Mouse (Mus musculus) left cerebral cortex, postnatal 14 days (tissue): ENCODE data around the gene Slc47a2. TPM values are rescaled to one million over a fixed set of nuclear protein-coding genes. Genes with fewer than 3 reads are reported as not detected.

Source experiments
- DNase-seq, 2 experiments: peaks; one replicate each; pipeline ENCODE4 v3.0.0; 2021 to 2022; ENCODE audit warnings: low spot score in 2 of 2, mixed read lengths in 1 of 2
- intact Hi-C: fragments of 180-260 bp; cut with DNase I; formaldehyde crosslinking; loops from one replicate; pipeline ENCODE4 v1.15.1; 2025
- total RNA-seq, 2 experiments: library from RNA; stranded (reverse); gene quantifications; 2 replicates each; pipeline ENCODE4 v1.2.3; 2021

Slc47a2 gene
- total RNA-seq, 2 experiments from 2014 or later: 0.27 to 0.64 TPM

GRCm38 (mm10) chr11:61252807-61253206 lies 89.9 kb downstream of the Slc47a2 start:
- intact Hi-C loops: no loop called here
- DNase-seq: no peak

GRCm38 (mm10) chr11:61251741-61252140 lies 90.9 kb downstream of the Slc47a2 start:
- DNase-seq: no peak
- intact Hi-C loops: no loop called here

Other genes starting within 250 kb of the Slc47a2 start
- 1 to 10 TPM; 1.2 to 1.6 TPM for gene Tnfrsf13b, start 216.1 kb downstream of the Slc47a2 start, total RNA-seq
- gene Usp22, start 167.8 kb downstream of the Slc47a2 start, total RNA-seq: 100 to 1,000 TPM; 275 to 287 TPM
- gene Aldh3a1, start 135.3 kb downstream of the Slc47a2 start, total RNA-seq: 1 to 10 TPM; 1.5 to 1.7 TPM
- 10 to 100 TPM; 45.2 to 50.3 TPM for gene Aldh3a2, start 75.4 kb downstream of the Slc47a2 start, total RNA-seq
- gene Slc47a1, start 35.5 kb upstream of the Slc47a2 start, total RNA-seq: 1 to 10 TPM; 3.7 to 4.1 TPM
- 100 to 1,000 TPM; 275 to 322 TPM for gene Rnf112, start 111.3 kb upstream of the Slc47a2 start, total RNA-seq
- gene Mfap4, start 142.6 kb upstream of the Slc47a2 start, total RNA-seq: 10 to 100 TPM; 11.1 to 11.6 TPM
- 10 to 100 TPM; 30.5 to 32.4 TPM for gene Mapk7, start 151.5 kb upstream of the Slc47a2 start, total RNA-seq
- 10 to 100 TPM; 38.0 to 44.1 TPM for gene B9d1, start 162.3 kb upstream of the Slc47a2 start, total RNA-seq
- 100 to 1,000 TPM; 115 TPM for gene Epn2, start 236.8 kb upstream of the Slc47a2 start, total RNA-seq